Mouse (Mus musculus) forebrain, embryonic 13.5 days (tissue): ENCODE results near the gene Rnft2. TPM values are rescaled to one million over a fixed set of nuclear protein-coding genes. Genes with fewer than 3 reads are reported as not detected.

Source experiments
- ATAC-seq: fragments of 200-750 bp; cut with Nextera tagmentation; 2 replicates; pipeline ENCODE4 v1.8.0; 2017
- H3K27ac ChIP-seq: fragments of 300-500 bp; sonication (generic); 2 replicates; pipeline ENCODE4 v1.5.1; 2015; ENCODE audit warnings: inconsistent platforms, mild to moderate bottlenecking, moderate library complexity
- H3K27me3 ChIP-seq: fragments of 300-500 bp; sonication (generic); 2 replicates; pipeline ENCODE4 v1.6.1; 2015; ENCODE audit warnings: mild to moderate bottlenecking, inconsistent platforms
- H3K36me3 ChIP-seq: fragments of 300-500 bp; sonication (generic); 2 replicates; pipeline ENCODE4 v1.6.1; 2015; ENCODE audit warnings: mild to moderate bottlenecking, inconsistent platforms; ENCODE audit not compliant: poor library complexity, severe bottlenecking
- H3K4me1 ChIP-seq: fragments of 300-500 bp; sonication (generic); 2 replicates; pipeline ENCODE4 v1.6.1; 2015; ENCODE audit warnings: inconsistent platforms
- H3K4me2 ChIP-seq: fragments of 300-500 bp; sonication (generic); 2 replicates; pipeline ENCODE4 v1.6.1; 2015; ENCODE audit warnings: inconsistent platforms, mild to moderate bottlenecking, moderate library complexity
- H3K4me3 ChIP-seq: fragments of 300-500 bp; sonication (generic); 2 replicates; pipeline ENCODE4 v1.5.1; 2015; ENCODE audit warnings: mild to moderate bottlenecking, inconsistent platforms
- H3K9ac ChIP-seq: fragments of 300-500 bp; sonication (generic); 2 replicates; pipeline ENCODE4 v1.6.1; 2015; ENCODE audit warnings: mild to moderate bottlenecking, inconsistent platforms
- H3K9me3 ChIP-seq: fragments of 300-500 bp; sonication (generic); replicated peaks from 2 replicates; pipeline ENCODE4 v1.6.1; 2016; ENCODE audit warnings: inconsistent platforms
- WGBS: fragments of 180-500 bp; shearing (Covaris S2); methylation state at CpG from one replicate; pipeline ENCODE4 v1.1.7; 2015; 5-methylcytosine and 5-hydroxymethylcytosine counted together
- polyA plus RNA-seq: library from polyadenylated mRNA; unstranded; fragments of >200 nt; fragmentation: Nextera tagmentation; extraction: Ambion mirVana; gene quantifications from 2 replicates; pipeline ENCODE4 v1.2.1, GENCODE M21; 2015

Gene Rnft2
- polyA plus RNA-seq, 1 experiment from 2014 or later, result 7.0 TPM

DNA sequence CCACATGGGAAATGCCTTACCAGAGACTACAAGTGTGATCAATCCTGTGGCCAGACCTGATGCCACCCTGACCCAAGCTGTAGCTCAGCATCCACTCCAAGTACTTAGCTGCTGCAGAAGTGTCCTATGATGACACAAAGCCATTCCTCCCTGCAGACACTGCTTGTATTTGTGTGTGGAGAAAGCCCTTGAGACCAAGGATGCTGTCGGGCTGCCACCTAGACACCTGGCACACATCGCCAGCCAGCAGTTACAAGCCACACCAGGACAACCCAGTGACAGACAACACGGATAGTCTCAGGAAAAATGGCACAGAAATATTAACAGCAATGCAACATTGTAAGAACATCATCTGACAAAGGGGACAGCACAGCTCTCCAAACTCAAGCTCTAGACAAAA is 99.5 kb downstream of the Rnft2 start:
- Histone ChIP-seq H3K4me1 (peaks cover 19% of the 10 kb centered on the region), H3K9me3 (no peaks in the 10 kb centered on the region), H3K36me3 (peaks cover 29% of the 10 kb centered on the region), H3K27me3 (no peaks in the 10 kb centered on the region), H3K9ac (no peak overlapping the region), H3K27ac (peak overlapping the region; percentile 74), H3K4me3 (no peak overlapping the region), H3K4me2 (no peak overlapping the region)
- no peak for ATAC-seq
- WGBS, result 87% methylated on average over 3 of the region's 3 CpGs

DNA sequence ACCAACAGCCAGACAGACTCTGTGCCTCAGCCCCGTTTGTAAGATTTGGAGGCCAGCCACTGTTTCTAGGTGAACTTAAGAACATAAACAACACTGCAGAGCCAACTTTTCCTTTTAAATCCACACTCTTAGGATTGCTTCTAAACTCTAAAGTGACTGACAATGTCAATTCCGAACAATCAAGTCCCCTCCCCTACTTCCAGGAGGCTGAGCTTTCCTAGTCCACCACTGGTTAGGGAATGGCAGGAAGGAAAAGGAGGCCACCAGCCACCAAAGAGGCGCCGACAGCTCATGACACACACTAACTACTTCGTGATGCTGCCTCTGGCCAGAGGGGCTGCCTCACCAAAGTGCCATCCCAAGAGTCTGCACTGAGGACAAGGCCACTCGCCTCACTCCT is 100.1 kb downstream of the Rnft2 start:
- ATAC-seq, result no peak
- H3K4me1 ChIP-seq, result peaks cover 19% of the 10 kb centered on the region
- no peaks in the 10 kb centered on the region for H3K27me3 ChIP-seq
- no peaks in the 10 kb centered on the region for H3K9me3 ChIP-seq
- peaks cover 36% of the 10 kb centered on the region for H3K36me3 ChIP-seq
- H3K4me3 ChIP-seq, result no peak overlapping the region
- no peak overlapping the region for H3K9ac ChIP-seq
- H3K27ac ChIP-seq, result no peak overlapping the region
- 86% methylated on average over 6 of the region's 6 CpGs for WGBS
- no peak overlapping the region for H3K4me2 ChIP-seq

DNA sequence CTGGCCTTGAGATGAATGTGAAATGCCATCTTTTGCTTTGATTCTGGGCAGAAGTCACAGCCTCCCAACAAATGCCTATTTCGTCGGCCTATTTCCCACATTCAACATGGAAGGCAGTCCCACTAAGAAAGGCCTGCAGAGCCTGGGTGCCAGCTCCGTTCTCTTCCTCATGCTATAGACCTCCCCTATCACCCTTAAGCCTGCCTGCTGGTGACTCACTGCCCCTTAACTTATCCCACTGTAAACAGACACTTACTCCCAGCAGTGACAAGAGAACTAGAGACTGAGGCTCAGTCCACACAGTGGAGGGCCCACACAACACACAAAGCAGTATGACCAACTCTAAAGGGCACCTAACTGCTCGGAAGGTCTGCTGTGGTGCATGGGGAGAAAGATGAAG is 100.6 kb downstream of the Rnft2 start:
- peaks cover 19% of the 10 kb centered on the region for H3K4me1 ChIP-seq
- no peak overlapping the region for H3K4me3 ChIP-seq
- ATAC-seq, result no peak
- H3K9me3 ChIP-seq, result no peaks in the 10 kb centered on the region
- 89% methylated on average over 4 of the region's 4 CpGs for WGBS
- H3K4me2 ChIP-seq, result no peak overlapping the region
- H3K27me3 ChIP-seq, result no peaks in the 10 kb centered on the region
- peaks cover 39% of the 10 kb centered on the region for H3K36me3 ChIP-seq
- H3K9ac ChIP-seq, result no peak overlapping the region
- no peak overlapping the region for H3K27ac ChIP-seq

- H3K4me1 ChIP-seq, result peaks cover 19% of the 10 kb centered on the region
- no peak overlapping the region for H3K27ac ChIP-seq
- ATAC-seq, result no peak
- H3K9me3 ChIP-seq, result no peaks in the 10 kb centered on the region
- no peaks in the 10 kb centered on the region for H3K27me3 ChIP-seq
- H3K36me3 ChIP-seq, result peaks cover 46% of the 10 kb centered on the region
- 84% methylated on average over 12 of the region's 12 CpGs for WGBS
- no peak overlapping the region for H3K4me2 ChIP-seq
- H3K9ac ChIP-seq, result no peak overlapping the region
- no peak overlapping the region for H3K4me3 ChIP-seq
Observed at GRCm38 (mm10) chr5:118143211-118144026, 101.5 kb downstream of the Rnft2 start.

GRCm38 (mm10) chr5:118142471-118142870 is 102.4 kb downstream of the Rnft2 start:
- H3K36me3 ChIP-seq, result peaks cover 53% of the 10 kb centered on the region
- no peaks in the 10 kb centered on the region for H3K9me3 ChIP-seq
- peaks cover 19% of the 10 kb centered on the region for H3K4me1 ChIP-seq
- no peak overlapping the region for H3K4me2 ChIP-seq
- H3K4me3 ChIP-seq, result no peak overlapping the region
- WGBS, result 92% methylated on average over 8 of the region's 8 CpGs
- H3K9ac ChIP-seq, result no peak overlapping the region
- no peaks in the 10 kb centered on the region for H3K27me3 ChIP-seq
- H3K27ac ChIP-seq, result no peak overlapping the region
- no peak for ATAC-seq

Other genes starting within 250 kb of the Rnft2 start
- 4.5 and 5.2 TPM in 2 replicates for gene Tesc, start 217.4 kb downstream of the Rnft2 start, polyA plus RNA-seq
- 23.5 and 24.6 TPM in 2 replicates for gene Fbxw8, start 89.7 kb downstream of the Rnft2 start, polyA plus RNA-seq
- 0.62 and 0.91 TPM in 2 replicates for gene Hrk, start 80.5 kb downstream of the Rnft2 start, polyA plus RNA-seq
- gene 2410131K14Rik, start 111 bp upstream of the Rnft2 start, polyA plus RNA-seq, result 14.0 and 15.5 TPM in 2 replicates